In genomic region chr8:94549041-94549440, GRCm38 (mm10) we compare ENCODE assay signal across 22 mouse cellular contexts. TPM values are rescaled to one million over a fixed set of nuclear protein-coding genes. Genes with fewer than 3 reads are reported as not detected.
DNase-seq lines count a peak whose midpoint lies in the region; ATAC-seq and TF ChIP-seq lines count a peak whose summit lies in the region.
"Had no signal": no experiment of that assay in that cellular context is flagged by ENCODE, and none has a peak within 500 bp of the region (broad histone marks: within the 10 kb centered on the region; RNA-seq: fewer than 3 reads in every experiment).

No protein-coding gene starts in this region.

- no peaks in the 10 kb centered on the region for H3K36me3 ChIP-seq in kidney, adult 2 months (ENCODE audit: control insufficient read depth, insufficient read depth, low read length)
- H3K36me3 ChIP-seq in midbrain, postnatal 0 days (ENCODE audit: insufficient read depth, low read length) = no peaks in the 10 kb centered on the region
- H3K36me3 ChIP-seq in midbrain, embryonic 16.5 days (ENCODE audit: control insufficient read depth, insufficient read depth, low read length) = no peaks in the 10 kb centered on the region
- no peaks in the 10 kb centered on the region for H3K36me3 ChIP-seq in macrophage (ENCODE audit: inconsistent target)
- H3K36me3 ChIP-seq: embryonic facial prominence, embryonic 12.5 days; G1E; liver, embryonic 13.5 days; stomach, embryonic 15.5 days had no signal

- no peak for DNase-seq in gastrocnemius, adult 2 months
- DNase-seq in gastrocnemius, postnatal 25 days = no peak
- no peak for DNase-seq in kidney, adult 2 months
- DNase-seq in kidney, postnatal 25 days = no peak
- no peak for DNase-seq in midbrain, postnatal 0 days (ENCODE audit: low spot score)
- DNase-seq: cerebellum, adult 9-10 months; forebrain, postnatal 0 days; kidney, adult 18-20 months; kidney, postnatal 14 days; liver, embryonic 13.5 days; lung, embryonic 14.5 days; lung, postnatal 36 days; right cerebral cortex, postnatal 25 days; thymus, adult 18-20 months had no signal

- no peaks in the 10 kb centered on the region for H3K9me3 ChIP-seq in midbrain, postnatal 0 days (ENCODE audit: low read length)
- no peaks in the 10 kb centered on the region for H3K9me3 ChIP-seq in midbrain, embryonic 16.5 days (replicated peaks; ENCODE audit: control insufficient read depth, low read length, poor library complexity, severe bottlenecking)
- H3K9me3 ChIP-seq: embryonic facial prominence, embryonic 12.5 days; G1E; liver, embryonic 13.5 days; stomach, embryonic 15.5 days had no signal

- H3K9ac ChIP-seq in midbrain, postnatal 0 days (replicated peaks; ENCODE audit: low read length, poor library complexity, severe bottlenecking) = no peak overlapping the region
- H3K9ac ChIP-seq in midbrain, embryonic 16.5 days (ENCODE audit: low read depth, low read length) = no peak overlapping the region
- H3K9ac ChIP-seq: embryonic facial prominence, embryonic 12.5 days; forebrain, postnatal 0 days; liver, embryonic 13.5 days; lung, embryonic 14.5 days; stomach, embryonic 15.5 days had no signal

- TF ChIP-seq POLR2A in kidney, adult 2 months (IDR thresholded peaks at IDR 0.05; ENCODE audit: low read depth, low read length) = no peak

- peaks cover 27% of the 10 kb centered on the region; the same call in 1 of the 2 replicates for H3K79me2 ChIP-seq in macrophage (ENCODE audit: inconsistent target)

- no peak for TF ChIP-seq CTCF in gastrocnemius, adult 2 months (IDR thresholded peaks at IDR 0.05)
- no peak for TF ChIP-seq CTCF in kidney, adult 2 months (conservative IDR thresholded peaks at IDR 0.05; ENCODE audit: insufficient read depth, insufficient read length, low read depth, low read length)
- no peak for TF ChIP-seq CTCF in midbrain, postnatal 0 days (IDR thresholded peaks at IDR 0.05)

- no peaks in the 10 kb centered on the region for H3K4me1 ChIP-seq in kidney, adult 2 months (ENCODE audit: control insufficient read depth, insufficient read depth, low read length)
- peaks cover 13% of the 10 kb centered on the region for H3K4me1 ChIP-seq in midbrain, postnatal 0 days (ENCODE audit: insufficient read depth, low read length)
- H3K4me1 ChIP-seq in midbrain, embryonic 16.5 days (ENCODE audit: control insufficient read depth, insufficient read depth, low read length) = peaks cover 24% of the 10 kb centered on the region
- H3K4me1 ChIP-seq: liver, embryonic 13.5 days; stomach, embryonic 15.5 days had no signal

- peak overlapping the region; percentile 89 for H3K27ac ChIP-seq in gastrocnemius, adult 2 months
- peak overlapping the region; percentile 58; the same call in 1 of the 2 replicates for H3K27ac ChIP-seq in kidney, adult 2 months (ENCODE audit: insufficient read depth, low read depth, low read length)
- 0 out of 2 replicates have a peak overlapping the region, but pooled peaks have one; percentile 7 for H3K27ac ChIP-seq in midbrain, postnatal 0 days (ENCODE audit: low read depth, low read length)
- no peak overlapping the region for H3K27ac ChIP-seq in midbrain, embryonic 16.5 days (ENCODE audit: low read length)
- peak overlapping the region; percentile 84 for H3K27ac ChIP-seq in macrophage
- H3K27ac ChIP-seq: embryonic facial prominence, embryonic 12.5 days; liver, embryonic 13.5 days; stomach, embryonic 15.5 days had no signal

- 73% methylated on average over 5 of the region's 5 CpGs for WGBS in kidney, adult 2 months
- WGBS in midbrain, postnatal 0 days = 52% methylated on average over 5 of the region's 5 CpGs
- WGBS in midbrain, embryonic 16.5 days = 55% methylated on average over 5 of the region's 5 CpGs
- 51% methylated on average over 5 of the region's 5 CpGs for WGBS in macrophage (ENCODE audit: missing documents)

- H3K27me3 ChIP-seq in kidney, adult 2 months (replicated peaks; ENCODE audit: control insufficient read depth, insufficient read depth, low read length) = no peaks in the 10 kb centered on the region
- no peaks in the 10 kb centered on the region for H3K27me3 ChIP-seq in midbrain, postnatal 0 days (ENCODE audit: insufficient read depth, low read length)
- no peaks in the 10 kb centered on the region for H3K27me3 ChIP-seq in midbrain, embryonic 16.5 days (ENCODE audit: control insufficient read depth, insufficient read depth, low read depth, low read length)
- H3K27me3 ChIP-seq: embryonic facial prominence, embryonic 12.5 days; liver, embryonic 13.5 days; stomach, embryonic 15.5 days had no signal

- H3K4me2 ChIP-seq in midbrain, postnatal 0 days (ENCODE audit: low read depth, low read length, poor library complexity, severe bottlenecking) = no peak overlapping the region
- H3K4me2 ChIP-seq in midbrain, embryonic 16.5 days (ENCODE audit: low read length) = no peak overlapping the region
- H3K4me2 ChIP-seq: embryonic facial prominence, embryonic 12.5 days; liver, embryonic 13.5 days; lung, embryonic 14.5 days; stomach, embryonic 15.5 days had no signal

- ATAC-seq in midbrain, postnatal 0 days (ENCODE audit: low FRiP score) = no peak
- no peak for ATAC-seq in midbrain, embryonic 16.5 days
- no peak for ATAC-seq in granulocyte monocyte progenitor cell, adult 5-6 weeks (replicated peaks; ENCODE audit: poor library complexity, severe bottlenecking)
- ATAC-seq: forebrain, postnatal 0 days had no signal

- intact Hi-C loops in gastrocnemius, adult 2 months (cut with DNase I) = no loop called here

- peak overlapping the region; percentile 23 for H3K4me3 ChIP-seq in gastrocnemius, adult 2 months
- no peak overlapping the region for H3K4me3 ChIP-seq in kidney, adult 2 months (ENCODE audit: insufficient read depth, low read depth, low read length)
- H3K4me3 ChIP-seq in midbrain, postnatal 0 days (ENCODE audit: low read depth, low read length) = no peak overlapping the region
- no peak overlapping the region for H3K4me3 ChIP-seq in midbrain, embryonic 16.5 days (ENCODE audit: low read depth, low read length)
- no peak overlapping the region for H3K4me3 ChIP-seq in macrophage (ENCODE audit: inconsistent target)
- H3K4me3 ChIP-seq: embryonic facial prominence, embryonic 12.5 days; erythroblast, embryonic 14.5 days; liver, embryonic 13.5 days; myocyte; stomach, embryonic 15.5 days had no signal

RNA-seq across cellular contexts. Expression of gene Cpne2, which starts 16.3 kb away (rescaled TPM):
- 1 to 10 TPM; 4.9 to 6.9 TPM for total RNA-seq in gastrocnemius, adult 2 months (2021)
- total RNA-seq in gastrocnemius, postnatal 25 days (2021) = 1 to 10 TPM; 5.1 to 9.8 TPM
- 28.9 and 31.5 TPM in 2 replicates for polyA plus RNA-seq in kidney, adult 2 months (2012; rRNA removed)
- 42.4 and 46.3 TPM in 2 replicates for total RNA-seq in midbrain, postnatal 0 days (2014; rRNA removed)
- polyA plus RNA-seq in midbrain, postnatal 0 days (2015; fragmentation: Nextera tagmentation; extraction: Ambion mirVana) = 34.3 and 43.3 TPM in 2 replicates
- 25.0 and 26.2 TPM in 2 replicates for polyA plus RNA-seq in midbrain, embryonic 16.5 days (2015; fragmentation: Nextera tagmentation; extraction: Ambion mirVana)
- total RNA-seq in macrophage (2018; cell fraction: chromatin; rRNA removed) = 100 to 1,000 TPM; 111 to 459 (median 155) TPM
- 10 to 100 TPM; 37.9 to 66.8 (median 48.8) TPM for total RNA-seq in macrophage (2018; cell fraction: cytosol; rRNA removed)
- total RNA-seq in macrophage (2018; cell fraction: nucleus; rRNA removed) = 100 to 1,000 TPM in 17 of 26 experiments, 10 to 100 TPM in 9; 72.3 to 261 (median 112) TPM
- polyA plus RNA-seq in macrophage (2018) = 33.7 to 64.1 TPM (median 62.3 TPM) in 3 replicates
- 106 and 114 TPM in 2 replicates for total RNA-seq in granulocyte monocyte progenitor cell, adult 5-6 weeks (2014; fragmentation: Nextera tagmentation)
- 53.9 and 56.5 TPM in 2 replicates for total RNA-seq in granulocyte monocyte progenitor cell, adult 5-6 weeks (2017)

RNA-seq across cellular contexts. Expression of gene Rspry1, which starts 52.7 kb away (rescaled TPM):
- 10 to 100 TPM in 1 of 2 experiments, 1 to 10 TPM in 1; 8.5 to 10.8 TPM for total RNA-seq in gastrocnemius, adult 2 months (2021)
- total RNA-seq in gastrocnemius, postnatal 25 days (2021) = 1 to 10 TPM; 7.9 to 8.3 TPM
- 11.5 TPM in 2 replicates for polyA plus RNA-seq in kidney, adult 2 months (2012; rRNA removed)
- total RNA-seq in midbrain, postnatal 0 days (2014; rRNA removed) = 42.7 and 53.2 TPM in 2 replicates
- 35.5 and 35.9 TPM in 2 replicates for polyA plus RNA-seq in midbrain, postnatal 0 days (2015; fragmentation: Nextera tagmentation; extraction: Ambion mirVana)
- polyA plus RNA-seq in midbrain, embryonic 16.5 days (2015; fragmentation: Nextera tagmentation; extraction: Ambion mirVana) = 51.2 and 56.6 TPM in 2 replicates
- total RNA-seq in macrophage (2018; cell fraction: chromatin; rRNA removed) = 100 to 1,000 TPM in 11 of 26 experiments, 10 to 100 TPM in 15; 41.1 to 150 (median 93.6) TPM
- total RNA-seq in macrophage (2018; cell fraction: cytosol; rRNA removed) = 10 to 100 TPM; 20.6 to 27.2 (median 23.6) TPM
- 100 to 1,000 TPM in 3 of 26 experiments, 10 to 100 TPM in 23; 38.5 to 122 (median 71.5) TPM for total RNA-seq in macrophage (2018; cell fraction: nucleus; rRNA removed)
- 18.0 to 19.1 TPM (median 18.7 TPM) in 3 replicates for polyA plus RNA-seq in macrophage (2018)
- 27.4 and 28.0 TPM in 2 replicates for total RNA-seq in granulocyte monocyte progenitor cell, adult 5-6 weeks (2014; fragmentation: Nextera tagmentation)
- 29.9 and 33.0 TPM in 2 replicates for total RNA-seq in granulocyte monocyte progenitor cell, adult 5-6 weeks (2017)

RNA-seq across cellular contexts. Expression of gene Fam192a, which starts 52.8 kb away (rescaled TPM):
- 10 to 100 TPM; 17.9 to 22.6 TPM for total RNA-seq in gastrocnemius, adult 2 months (2021)
- 10 to 100 TPM; 16.7 to 18.7 TPM for total RNA-seq in gastrocnemius, postnatal 25 days (2021)
- 18.2 and 20.9 TPM in 2 replicates for polyA plus RNA-seq in kidney, adult 2 months (2012; rRNA removed)
- 29.2 and 36.3 TPM in 2 replicates for total RNA-seq in midbrain, postnatal 0 days (2014; rRNA removed)
- 59.6 and 62.2 TPM in 2 replicates for polyA plus RNA-seq in midbrain, postnatal 0 days (2015; fragmentation: Nextera tagmentation; extraction: Ambion mirVana)
- 74.0 and 88.9 TPM in 2 replicates for polyA plus RNA-seq in midbrain, embryonic 16.5 days (2015; fragmentation: Nextera tagmentation; extraction: Ambion mirVana)
- total RNA-seq in macrophage (2018; cell fraction: chromatin; rRNA removed) = 100 to 1,000 TPM in 2 of 26 experiments, 10 to 100 TPM in 24; 32.2 to 195 (median 58.6) TPM
- total RNA-seq in macrophage (2018; cell fraction: cytosol; rRNA removed) = 10 to 100 TPM; 29.7 to 49.2 (median 38.7) TPM
- 10 to 100 TPM; 24.9 to 76.0 (median 35.1) TPM for total RNA-seq in macrophage (2018; cell fraction: nucleus; rRNA removed)
- polyA plus RNA-seq in macrophage (2018) = 34.2 to 149 TPM (median 39.7 TPM) in 3 replicates
- 30.4 and 64.9 TPM in 2 replicates for total RNA-seq in granulocyte monocyte progenitor cell, adult 5-6 weeks (2014; fragmentation: Nextera tagmentation)
- 84.6 and 99.4 TPM in 2 replicates for total RNA-seq in granulocyte monocyte progenitor cell, adult 5-6 weeks (2017)
